Mouse (Mus musculus) CH12.LX (cell line): ENCODE data around the gene Rpusd3.

ENCODE experiments used
- CTCF ChIP-seq, 2 experiments: IDR thresholded peaks in 1 of 2; conservative IDR thresholded peaks in 1 of 2; 2 replicates each; pipeline ENCODE4 v1.5.1; 2011 to 2012; ENCODE audit warnings: low read depth in 2 of 2, low read length in 2 of 2, improper control_type of control experiment in 1 of 2, inconsistent platforms in 1 of 2, mild to moderate bottlenecking in 1 of 2, moderate library complexity in 1 of 2
- ELF1 ChIP-seq: IDR thresholded peaks from 2 replicates; pipeline ENCODE4 v1.6.1; 2014; ENCODE audit warnings: low read depth, mild to moderate bottlenecking, inconsistent platforms, low read length, improper control_type of control experiment
- EP300 ChIP-seq: IDR thresholded peaks from 2 replicates; pipeline ENCODE4 v1.6.1; 2011; ENCODE audit warnings: low read length, improper control_type of control experiment
- GABPA ChIP-seq: IDR thresholded peaks from 2 replicates; pipeline ENCODE4 v1.6.1; 2012; ENCODE audit warnings: low read depth, low read length, improper control_type of control experiment, inconsistent platforms; ENCODE audit not compliant: insufficient replicate concordance
- MAFK ChIP-seq: IDR thresholded peaks from 2 replicates; pipeline ENCODE4 v1.6.1; 2011; ENCODE audit warnings: low read length, improper control_type of control experiment; ENCODE audit not compliant: insufficient replicate concordance
- MAX ChIP-seq: IDR thresholded peaks from 2 replicates; pipeline ENCODE4 v1.6.1; 2011; ENCODE audit warnings: low read length, improper control_type of control experiment
- MEF2A ChIP-seq: IDR thresholded peaks from 2 replicates; pipeline ENCODE4 v1.6.1; 2014; ENCODE audit warnings: low read depth, mild to moderate bottlenecking, inconsistent platforms, low read length, improper control_type of control experiment, borderline replicate concordance
- MYC ChIP-seq: IDR thresholded peaks from 2 replicates; pipeline ENCODE4 v1.6.1; 2011; ENCODE audit warnings: low read depth, mild to moderate bottlenecking, improper control_type of control experiment, low read length
- NRF1 ChIP-seq: IDR thresholded peaks from 2 replicates; pipeline ENCODE4 v1.6.1; 2014; ENCODE audit warnings: low read depth, mild to moderate bottlenecking, inconsistent platforms, low read length, improper control_type of control experiment, moderate library complexity
- POLR2A ChIP-seq: IDR thresholded peaks from 2 replicates; pipeline ENCODE4 v1.6.1; 2011; ENCODE audit warnings: low read depth, mild to moderate bottlenecking, improper control_type of control experiment, low read length
- SIN3A ChIP-seq: IDR thresholded peaks from 2 replicates; pipeline ENCODE4 v1.6.1; 2012; ENCODE audit warnings: low read length, improper control_type of control experiment, inconsistent platforms
- SMC3 ChIP-seq: IDR thresholded peaks from 2 replicates; pipeline ENCODE4 v1.6.1; 2011; ENCODE audit warnings: low read depth, low read length, improper control_type of control experiment
- ZC3H11A ChIP-seq: IDR thresholded peaks from 2 replicates; pipeline ENCODE4 v1.6.1; 2012; ENCODE audit warnings: low read depth, mild to moderate bottlenecking, inconsistent platforms, low read length, improper control_type of control experiment

DNA sequence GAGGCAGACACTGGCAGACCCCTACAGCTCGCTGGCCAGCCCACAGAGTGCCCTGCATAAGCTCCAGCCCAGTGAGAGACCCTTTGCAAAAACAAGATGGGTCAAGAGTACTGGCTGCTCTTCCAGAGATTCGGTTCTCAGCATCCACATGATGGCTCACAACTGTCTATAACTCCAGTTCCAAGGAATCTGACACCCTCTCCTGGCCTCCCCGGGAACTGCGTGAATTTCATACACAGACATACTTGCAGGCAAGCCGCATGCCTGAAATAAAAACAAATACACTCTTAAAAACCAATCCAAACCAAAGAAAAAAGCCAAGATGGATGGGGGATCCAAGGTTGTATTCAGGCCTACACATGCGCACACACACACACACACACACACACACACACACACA is 23.6 kb downstream of the Rpusd3 start:
- TF ChIP-seq CTCF (conservative IDR thresholded peaks at IDR 0.05 in 1 of 2, IDR thresholded peaks at IDR 0.05 in 1 of 2; ENCODE audit: low read depth in 2 of 2, low read length in 2 of 2) (peak in 1 of 2 experiments; percentile 28; a peak in 2 of 4 replicates), MAX (no peak), ZC3H11A (no peak), MAFK (no peak), POLR2A (no peak), MEF2A (no peak), ELF1 (no peak), SMC3 (no peak), GABPA (no peak), EP300 (no peak), SIN3A (no peak), MYC (no peak), NRF1 (no peak)
